Mouse (Mus musculus) C2C12 (cell line): Measurements from ENCODE around the gene Clpx.

Source experiments
- CEBPB ChIP-seq: IDR thresholded peaks from one replicate; pipeline ENCODE4 v1.6.1; 2011; ENCODE audit warnings: low read depth, mild to moderate bottlenecking, control low read depth, moderate library complexity
- CTCF ChIP-seq: IDR thresholded peaks from one replicate; pipeline ENCODE4 v1.5.1; 2011; ENCODE audit not compliant: control insufficient read depth, insufficient read depth, insufficient read length
- FOSL1 ChIP-seq: IDR thresholded peaks from one replicate; pipeline ENCODE4 v1.8.0; 2011; ENCODE audit warnings: mild to moderate bottlenecking, low read length; ENCODE audit not compliant: poor library complexity, insufficient read depth, severe bottlenecking
- MAX ChIP-seq: IDR thresholded peaks from one replicate; pipeline ENCODE4 v1.6.1; 2011; ENCODE audit warnings: mild to moderate bottlenecking, control low read depth
- MYOD1 ChIP-seq: IDR thresholded peaks from one replicate; pipeline ENCODE4 v1.6.1; 2011; ENCODE audit warnings: low read depth; ENCODE audit not compliant: control insufficient read depth, insufficient read length
- USF1 ChIP-seq: IDR thresholded peaks from one replicate; pipeline ENCODE4 v1.6.1; 2011; ENCODE audit warnings: low read depth, mild to moderate bottlenecking, control low read depth, moderate library complexity

DNA sequence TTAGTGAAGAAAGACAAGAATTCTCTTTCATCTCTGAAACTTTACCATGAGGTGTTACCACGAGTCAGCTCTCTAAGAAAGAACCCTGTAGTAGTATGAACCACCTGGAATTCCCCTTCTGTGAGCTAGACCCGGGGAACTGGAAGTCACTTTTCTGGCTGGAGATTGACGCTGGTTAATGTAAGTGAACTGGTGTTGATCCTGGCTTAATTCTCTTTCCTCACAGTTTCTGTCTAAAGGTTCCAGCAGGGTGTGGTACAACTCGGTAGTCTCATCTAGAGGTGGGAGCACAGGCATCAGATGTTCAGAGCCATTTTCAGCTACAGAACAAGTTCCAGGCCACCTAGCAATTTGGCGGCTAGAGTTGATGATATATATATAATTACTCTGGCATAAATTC is 941 bp upstream of the Clpx start:
- TF ChIP-seq CTCF (no peak), USF1 (no peak), FOSL1 (no peak), MYOD1 (no peak), MAX (no peak), CEBPB (no peak)
